Mouse (Mus musculus): ENCODE measurements around the gene Csrnp3. TPM values are rescaled to one million over a fixed set of nuclear protein-coding genes. Genes with fewer than 3 reads are reported as not detected.
"Not testable (repeated sequence)": the region's sequence is repeated elsewhere in the genome, so short reads cannot be mapped to it uniquely, and the experiment has no call there.

Csrnp3 gene
- total and polyA plus RNA-seq, 2 experiments: not detected

DNA sequence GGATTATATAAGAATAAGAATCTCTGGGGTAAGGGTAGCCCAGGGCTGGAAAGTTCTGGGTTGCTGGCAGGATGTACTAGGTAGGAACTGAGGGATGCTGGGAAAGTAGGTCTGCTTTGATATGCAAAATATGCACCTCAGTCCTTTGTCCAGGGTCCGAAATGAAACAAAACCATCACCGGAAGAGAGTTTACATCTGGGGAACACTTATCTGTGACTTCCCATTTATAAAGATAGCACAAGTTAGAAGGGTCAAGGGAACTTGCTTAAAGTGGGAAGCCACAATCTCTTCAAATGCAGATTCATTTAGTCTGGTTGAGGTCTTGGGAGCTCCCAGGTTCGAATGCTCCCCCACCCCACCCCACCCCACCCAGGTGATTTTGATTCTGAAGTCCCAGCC lies 4.0 kb upstream of the Csrnp3 start:
- 57% methylated on average over 3 of the region's 3 CpGs for WGBS
- Histone ChIP-seq H3K4me1 (ENCODE audit: control insufficient read depth, insufficient read depth, low read length) (no peaks in the 10 kb centered on the region), H3K27me3 (ENCODE audit: control insufficient read depth, insufficient read depth, low read length) (no peaks in the 10 kb centered on the region), H3K79me2 (ENCODE audit: control insufficient read depth, insufficient read depth, low read length) (no peaks in the 10 kb centered on the region), H3K36me3 (ENCODE audit: control insufficient read depth, insufficient read depth, low read length) (no peaks in the 10 kb centered on the region), H3K4me3 (ENCODE audit: insufficient read depth, low read depth, low read length) (no peak overlapping the region), H3K27ac (replicated peaks; ENCODE audit: insufficient read depth, low read depth, low read length) (no peak overlapping the region), H3K9ac (ENCODE audit: low read depth, low read length) (no peak overlapping the region)
- TF ChIP-seq POLR2A (IDR thresholded peaks at IDR 0.05; ENCODE audit: extremely low read depth, insufficient read depth, low read length): no peak
- no peak for TF ChIP-seq CTCF (IDR thresholded peaks at IDR 0.05; ENCODE audit: low read depth, low read length)
- no peak for DNase-seq (ENCODE audit: extremely low read depth, low read depth, low spot score)

DNA sequence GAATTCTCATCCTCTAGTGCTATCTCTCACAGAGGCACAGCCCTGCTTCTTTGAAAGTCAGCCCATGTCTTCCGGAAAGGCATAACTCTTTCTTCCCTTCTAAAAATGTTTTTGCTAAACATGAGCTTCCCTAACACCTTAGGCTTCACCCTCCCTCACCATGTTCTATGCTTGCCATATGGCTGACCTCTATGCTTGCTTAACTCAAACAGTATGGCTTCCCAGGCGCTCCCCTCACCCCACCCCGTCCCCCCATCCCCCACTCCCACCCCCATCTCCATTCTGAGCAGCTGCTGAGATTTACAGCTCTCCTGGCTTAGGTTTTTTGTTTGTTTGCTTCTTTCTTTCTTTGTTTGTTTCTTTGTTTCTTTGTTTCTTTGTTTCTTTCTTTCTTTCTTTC lies 3.2 kb upstream of the Csrnp3 start:
- Histone ChIP-seq H3K27ac (replicated peaks; ENCODE audit: insufficient read depth, low read depth, low read length) (no peak overlapping the region), H3K4me3 (ENCODE audit: insufficient read depth, low read depth, low read length) (no peak overlapping the region), H3K79me2 (ENCODE audit: control insufficient read depth, insufficient read depth, low read length) (no peaks in the 10 kb centered on the region), H3K9ac (ENCODE audit: low read depth, low read length) (no peak overlapping the region), H3K36me3 (ENCODE audit: control insufficient read depth, insufficient read depth, low read length) (no peaks in the 10 kb centered on the region), H3K4me1 (ENCODE audit: control insufficient read depth, insufficient read depth, low read length) (no peaks in the 10 kb centered on the region), H3K27me3 (ENCODE audit: control insufficient read depth, insufficient read depth, low read length) (no peaks in the 10 kb centered on the region)
- WGBS: 32% methylated on average over 3 of the region's 3 CpGs
- TF ChIP-seq CTCF (IDR thresholded peaks at IDR 0.05; ENCODE audit: low read depth, low read length) (no peak), POLR2A (IDR thresholded peaks at IDR 0.05; ENCODE audit: extremely low read depth, insufficient read depth, low read length) (no peak)
- DNase-seq (ENCODE audit: extremely low read depth, low read depth, low spot score): no peak

DNA sequence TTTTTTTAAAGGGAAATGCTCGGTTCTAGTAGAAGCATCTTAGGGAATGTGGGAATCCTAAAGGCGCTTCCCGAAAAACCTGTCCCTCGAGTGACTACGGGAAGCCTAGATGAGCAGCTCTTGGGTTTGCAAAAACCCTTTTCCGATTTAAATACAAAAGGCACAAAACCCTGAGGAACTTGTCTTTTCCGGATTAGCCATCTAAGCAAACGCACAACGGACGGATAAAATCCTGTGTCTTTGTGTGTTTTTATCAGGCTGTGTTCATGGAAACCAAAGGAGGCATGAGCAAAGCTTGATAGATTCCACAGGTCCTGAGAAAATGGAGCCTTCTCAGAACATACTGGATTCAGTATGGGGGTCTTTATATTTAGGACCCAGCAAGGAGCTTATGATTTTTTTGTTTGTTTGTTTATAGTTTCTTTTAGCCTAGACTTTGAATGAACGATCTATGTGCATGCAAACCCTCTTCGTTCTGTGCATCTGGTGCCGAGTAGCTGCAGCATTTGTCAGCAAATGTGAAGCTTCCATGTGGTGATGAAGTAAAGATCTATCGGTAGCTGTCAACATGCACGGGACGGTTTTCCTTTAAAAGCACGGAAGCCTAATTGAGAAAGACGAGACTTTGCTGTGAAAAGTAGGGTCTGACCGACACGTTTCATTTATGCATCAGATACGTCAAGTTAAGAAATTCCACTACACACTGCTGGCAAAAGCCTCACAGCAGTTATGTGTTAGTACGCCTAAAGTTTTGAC lies 611 bp downstream of the Csrnp3 start:
- Histone ChIP-seq H3K79me2 (ENCODE audit: control insufficient read depth, insufficient read depth, low read length) (no peaks in the 10 kb centered on the region), H3K4me3 (ENCODE audit: insufficient read depth, low read depth, low read length) (no peak overlapping the region), H3K9ac (ENCODE audit: low read depth, low read length) (no peak overlapping the region), H3K36me3 (ENCODE audit: control insufficient read depth, insufficient read depth, low read length) (no peaks in the 10 kb centered on the region), H3K27me3 (ENCODE audit: control insufficient read depth, insufficient read depth, low read length) (no peaks in the 10 kb centered on the region), H3K27ac (replicated peaks; ENCODE audit: insufficient read depth, low read depth, low read length) (no peak overlapping the region), H3K4me1 (ENCODE audit: control insufficient read depth, insufficient read depth, low read length) (no peaks in the 10 kb centered on the region)
- no peak for TF ChIP-seq POLR2A (IDR thresholded peaks at IDR 0.05; ENCODE audit: extremely low read depth, insufficient read depth, low read length)
- TF ChIP-seq CTCF (IDR thresholded peaks at IDR 0.05; ENCODE audit: low read depth, low read length): no peak
- DNase-seq (ENCODE audit: extremely low read depth, low read depth, low spot score): no peak
- 9% methylated on average over 22 of the region's 22 CpGs for WGBS

GRCm38 (mm10) chr2:65847463-65848110 lies 2.0 kb downstream of the Csrnp3 start:
- no peak overlapping the region for H3K27ac ChIP-seq (replicated peaks; ENCODE audit: insufficient read depth, low read depth, low read length)
- no peak for TF ChIP-seq POLR2A (IDR thresholded peaks at IDR 0.05; ENCODE audit: extremely low read depth, insufficient read depth, low read length)
- no peak for TF ChIP-seq CTCF (IDR thresholded peaks at IDR 0.05; ENCODE audit: low read depth, low read length)
- 46% methylated on average over 7 of the region's 7 CpGs for WGBS
- DNase-seq (ENCODE audit: extremely low read depth, low read depth, low spot score): no peak
- no peak overlapping the region for H3K4me3 ChIP-seq (ENCODE audit: insufficient read depth, low read depth, low read length)
- H3K27me3 ChIP-seq (ENCODE audit: control insufficient read depth, insufficient read depth, low read length): no peaks in the 10 kb centered on the region
- no peaks in the 10 kb centered on the region for H3K36me3 ChIP-seq (ENCODE audit: control insufficient read depth, insufficient read depth, low read length)
- H3K79me2 ChIP-seq (ENCODE audit: control insufficient read depth, insufficient read depth, low read length): no peaks in the 10 kb centered on the region
- H3K4me1 ChIP-seq (ENCODE audit: control insufficient read depth, insufficient read depth, low read length): no peaks in the 10 kb centered on the region
- no peak overlapping the region for H3K9ac ChIP-seq (ENCODE audit: low read depth, low read length)

DNA sequence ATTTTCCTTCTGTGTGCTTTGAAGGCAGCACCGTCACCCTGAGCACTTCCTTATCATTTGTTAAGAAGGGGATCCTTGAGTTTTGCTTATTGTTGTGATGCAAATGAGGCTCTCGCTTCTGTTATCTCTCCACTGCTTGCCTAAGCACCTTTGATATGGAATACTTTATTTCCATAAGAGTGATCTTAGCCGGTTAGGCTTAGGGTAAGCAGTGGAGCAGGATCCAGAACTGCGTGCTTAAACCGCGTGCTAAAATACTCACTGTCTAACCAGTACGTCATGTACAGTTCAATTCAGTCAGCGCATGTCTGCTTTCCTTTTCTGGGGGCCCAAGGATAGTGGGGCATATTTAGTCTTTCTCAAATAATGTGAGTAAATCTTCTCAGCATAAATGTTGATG lies 3.1 kb downstream of the Csrnp3 start:
- DNase-seq (ENCODE audit: extremely low read depth, low read depth, low spot score): no peak
- Histone ChIP-seq H3K4me3 (ENCODE audit: insufficient read depth, low read depth, low read length) (no peak overlapping the region), H3K79me2 (ENCODE audit: control insufficient read depth, insufficient read depth, low read length) (no peaks in the 10 kb centered on the region), H3K4me1 (ENCODE audit: control insufficient read depth, insufficient read depth, low read length) (no peaks in the 10 kb centered on the region), H3K27me3 (ENCODE audit: control insufficient read depth, insufficient read depth, low read length) (no peaks in the 10 kb centered on the region), H3K27ac (replicated peaks; ENCODE audit: insufficient read depth, low read depth, low read length) (no peak overlapping the region), H3K9ac (ENCODE audit: low read depth, low read length) (no peak overlapping the region), H3K36me3 (ENCODE audit: control insufficient read depth, insufficient read depth, low read length) (no peaks in the 10 kb centered on the region)
- TF ChIP-seq CTCF (IDR thresholded peaks at IDR 0.05; ENCODE audit: low read depth, low read length) (no peak), POLR2A (IDR thresholded peaks at IDR 0.05; ENCODE audit: extremely low read depth, insufficient read depth, low read length) (no peak)
- 59% methylated on average over 8 of the region's 8 CpGs for WGBS

GRCm38 (mm10) chr2:65850282-65850681 lies 4.7 kb downstream of the Csrnp3 start:
- not testable (repeated sequence) for H3K4me3 ChIP-seq (ENCODE audit: insufficient read depth, low read depth, low read length); H3K4me1 ChIP-seq (ENCODE audit: control insufficient read depth, insufficient read depth, low read length); DNase-seq (ENCODE audit: extremely low read depth, low read depth, low spot score); H3K36me3 ChIP-seq (ENCODE audit: control insufficient read depth, insufficient read depth, low read length); H3K27me3 ChIP-seq (ENCODE audit: control insufficient read depth, insufficient read depth, low read length); H3K9ac ChIP-seq (ENCODE audit: low read depth, low read length); H3K79me2 ChIP-seq (ENCODE audit: control insufficient read depth, insufficient read depth, low read length); H3K27ac ChIP-seq (replicated peaks; ENCODE audit: insufficient read depth, low read depth, low read length)
- WGBS: 79% methylated on average over 3 of the region's 3 CpGs
